Comparison of ENCODE assay signal across 25 mouse cellular contexts in genomic region chr4:103994406-103994805, GRCm38 (mm10).
"Had no signal": no experiment of that assay in that cellular context is flagged by ENCODE, and none has a peak within 500 bp of the region (broad histone marks: within the 10 kb centered on the region; RNA-seq: fewer than 3 reads in every experiment).

No protein-coding gene starts in this region.

- H3K9me3 ChIP-seq: heart, embryonic 13.5 days; heart, embryonic 15.5 days; hindbrain, embryonic 12.5 days; intestine, embryonic 15.5 days; limb, embryonic 10.5 days; limb, embryonic 12.5 days had no signal

- H3K27me3 ChIP-seq: heart, embryonic 13.5 days; heart, embryonic 15.5 days; hindbrain, embryonic 12.5 days; intestine, embryonic 15.5 days; limb, embryonic 12.5 days had no signal

- H3K4me2 ChIP-seq: heart, embryonic 11.5 days; heart, embryonic 13.5 days; heart, embryonic 15.5 days; hindbrain, embryonic 12.5 days; hindbrain, embryonic 14.5 days; intestine, embryonic 15.5 days; limb, embryonic 12.5 days had no signal

- H3K9ac ChIP-seq: heart, embryonic 13.5 days; heart, embryonic 15.5 days; hindbrain, embryonic 12.5 days; hindbrain, embryonic 14.5 days; intestine, embryonic 15.5 days; limb, embryonic 12.5 days had no signal

- DNase-seq: gastrocnemius, postnatal 14 days; gastrocnemius, postnatal 36 days; heart, adult 11 months; heart, adult 2 months; heart, postnatal 14 days; heart, postnatal 36 days; kidney, adult 18-20 months; kidney, adult 8-10 months; kidney, postnatal 10 days; kidney, postnatal 25 days; kidney, postnatal 4 days; liver had no signal

- H3K4me1 ChIP-seq: heart, embryonic 13.5 days; heart, embryonic 15.5 days; hindbrain, embryonic 12.5 days; intestine, embryonic 15.5 days; limb, embryonic 10.5 days; limb, embryonic 12.5 days had no signal

- ATAC-seq: hindbrain, embryonic 16.5 days; inflammation-experienced regulatory T-cells, adult 6 months; intestine, embryonic 15.5 days; intestine, postnatal 0 days had no signal

- H3K36me3 ChIP-seq: heart, embryonic 13.5 days; heart, embryonic 15.5 days; hindbrain, embryonic 12.5 days; intestine, embryonic 15.5 days; limb, embryonic 10.5 days; limb, embryonic 12.5 days had no signal

- H3K27ac ChIP-seq: heart, adult 2 months; heart, embryonic 13.5 days; heart, embryonic 15.5 days; hindbrain, embryonic 12.5 days; hindbrain, embryonic 14.5 days; intestine, embryonic 15.5 days; layer of hippocampus, adult 2 months; left cerebral cortex, adult 2 months; limb, embryonic 10.5 days; limb, embryonic 12.5 days had no signal

- H3K4me3 ChIP-seq: heart, adult 2 months; heart, embryonic 13.5 days; heart, embryonic 15.5 days; hindbrain, embryonic 12.5 days; intestine, embryonic 15.5 days; layer of hippocampus, adult 2 months; left cerebral cortex, adult 2 months; limb, embryonic 10.5 days; limb, embryonic 12.5 days had no signal
